Mouse (Mus musculus) midbrain, embryonic 16.5 days (tissue): ENCODE data around the gene Dpy19l1. TPM values are rescaled to one million over a fixed set of nuclear protein-coding genes. Genes with fewer than 3 reads are reported as not detected.

Source experiments
- ATAC-seq: fragments of 200-750 bp; cut with Nextera tagmentation; 2 replicates; pipeline ENCODE4 v1.8.0; 2017; ENCODE audit warnings: moderate TSS enrichment
- H3K27ac ChIP-seq: fragments of 300-500 bp; sonication (generic); 2 replicates; pipeline ENCODE4 v1.5.1; 2014; ENCODE audit warnings: mild to moderate bottlenecking, low read length, mixed read lengths
- H3K27me3 ChIP-seq: fragments of 300-500 bp; sonication (generic); 2 replicates; pipeline ENCODE4 v1.6.1; 2014; ENCODE audit warnings: low read depth, low read length, mixed read lengths; ENCODE audit not compliant: control insufficient read depth, insufficient read depth
- H3K36me3 ChIP-seq: fragments of 300-500 bp; sonication (generic); 2 replicates; pipeline ENCODE4 v1.6.1; 2014; ENCODE audit warnings: mild to moderate bottlenecking, low read length, moderate library complexity, mixed read lengths; ENCODE audit not compliant: control insufficient read depth, insufficient read depth
- H3K4me1 ChIP-seq: fragments of 300-500 bp; sonication (generic); 2 replicates; pipeline ENCODE4 v1.6.1; 2014; ENCODE audit warnings: mild to moderate bottlenecking, low read length, mixed read lengths; ENCODE audit not compliant: control insufficient read depth, insufficient read depth
- H3K4me2 ChIP-seq: fragments of 300-500 bp; sonication (generic); 2 replicates; pipeline ENCODE4 v1.6.1; 2014; ENCODE audit warnings: mild to moderate bottlenecking, low read length, mixed read lengths
- H3K4me3 ChIP-seq: fragments of 300-500 bp; sonication (generic); 2 replicates; pipeline ENCODE4 v1.5.1; 2014; ENCODE audit warnings: low read depth, mild to moderate bottlenecking, low read length, moderate library complexity, mixed read lengths
- H3K9ac ChIP-seq: fragments of 300-500 bp; sonication (generic); 2 replicates; pipeline ENCODE4 v1.6.1; 2014; ENCODE audit warnings: low read depth, low read length, mixed read lengths
- H3K9me3 ChIP-seq: fragments of 300-500 bp; sonication (generic); replicated peaks from 2 replicates; pipeline ENCODE4 v1.6.1; 2014; ENCODE audit warnings: mild to moderate bottlenecking, low read length, mixed read lengths; ENCODE audit not compliant: control insufficient read depth, poor library complexity, severe bottlenecking
- WGBS: fragments of 180-500 bp; shearing (Covaris S2); extraction: QIAGEN DNeasy Blood & Tissue Kit; methylation state at CpG from one replicate; pipeline ENCODE4 v1.1.7; 2014; 5-methylcytosine and 5-hydroxymethylcytosine counted together
- polyA plus RNA-seq: library from polyadenylated mRNA; unstranded; fragments of >200 nt; fragmentation: Nextera tagmentation; extraction: Ambion mirVana; gene quantifications from 2 replicates; pipeline ENCODE4 v1.2.1, GENCODE M21; 2015

Gene Dpy19l1
- polyA plus RNA-seq, 1 experiment from 2014 or later: 7.6 TPM

GRCm38 (mm10) chr9:24450976-24451375, 52.0 kb downstream of the Dpy19l1 start:
- no peaks in the 10 kb centered on the region for H3K27me3 ChIP-seq
- H3K4me1 ChIP-seq: no peaks in the 10 kb centered on the region
- no peak overlapping the region for H3K4me2 ChIP-seq
- no peaks in the 10 kb centered on the region for H3K9me3 ChIP-seq
- no peak for ATAC-seq
- H3K4me3 ChIP-seq: no peak overlapping the region
- H3K9ac ChIP-seq: no peak overlapping the region
- H3K27ac ChIP-seq: no peak overlapping the region
- H3K36me3 ChIP-seq: no peaks in the 10 kb centered on the region
- 89% methylated on average over 3 of the region's 3 CpGs for WGBS

- WGBS: 81% methylated on average over 7 of the region's 7 CpGs
- Histone ChIP-seq H3K4me1 (no peaks in the 10 kb centered on the region), H3K9me3 (no peaks in the 10 kb centered on the region), H3K9ac (no peak overlapping the region), H3K27ac (no peak overlapping the region), H3K4me3 (no peak overlapping the region), H3K4me2 (no peak overlapping the region), H3K36me3 (no peaks in the 10 kb centered on the region), H3K27me3 (no peaks in the 10 kb centered on the region)
- ATAC-seq: no peak
Observed at GRCm38 (mm10) chr9:24450524-24450923, 52.4 kb downstream of the Dpy19l1 start.

GRCm38 (mm10) chr9:24434901-24435300, 68.0 kb downstream of the Dpy19l1 start:
- no peaks in the 10 kb centered on the region for H3K9me3 ChIP-seq
- 67% methylated on average over 2 of the region's 2 CpGs for WGBS

GRCm38 (mm10) chr9:24429721-24430120, 73.2 kb downstream of the Dpy19l1 start:
- Histone ChIP-seq H3K27ac (no peak overlapping the region), H3K27me3 (no peaks in the 10 kb centered on the region), H3K9ac (no peak overlapping the region), H3K4me3 (no peak overlapping the region), H3K9me3 (no peaks in the 10 kb centered on the region), H3K4me1 (no peaks in the 10 kb centered on the region), H3K4me2 (no peak overlapping the region), H3K36me3 (no peaks in the 10 kb centered on the region)
- no peak for ATAC-seq

More at GRCm38 (mm10) chr9:24434901-24435300, 68.0 kb downstream of the Dpy19l1 start:
- 0 out of 2 replicates have a peak, but pooled peaks cover under 1% of the 10 kb centered on the region for H3K36me3 ChIP-seq
- no peak overlapping the region for H3K27ac ChIP-seq
- H3K4me3 ChIP-seq: no peak overlapping the region
- H3K27me3 ChIP-seq: no peaks in the 10 kb centered on the region
- no peak overlapping the region for H3K9ac ChIP-seq
- H3K4me1 ChIP-seq: no peaks in the 10 kb centered on the region
- no peak overlapping the region for H3K4me2 ChIP-seq
- ATAC-seq: no peak

- no peak for ATAC-seq
- no peaks in the 10 kb centered on the region for H3K36me3 ChIP-seq
- H3K4me1 ChIP-seq: no peaks in the 10 kb centered on the region
- WGBS: 100% methylated on average over 1 of the region's 1 CpGs
- H3K9ac ChIP-seq: no peak overlapping the region
- no peak overlapping the region for H3K27ac ChIP-seq
- no peaks in the 10 kb centered on the region for H3K27me3 ChIP-seq
- H3K4me3 ChIP-seq: no peak overlapping the region
- no peak overlapping the region for H3K4me2 ChIP-seq
- H3K9me3 ChIP-seq: no peaks in the 10 kb centered on the region
Observed at GRCm38 (mm10) chr9:24425679-24426078, 77.3 kb downstream of the Dpy19l1 start.

GRCm38 (mm10) chr9:24423241-24423640, 79.7 kb downstream of the Dpy19l1 start:
- H3K9me3 ChIP-seq: no peaks in the 10 kb centered on the region
- no peak overlapping the region for H3K4me2 ChIP-seq
- no peak overlapping the region for H3K27ac ChIP-seq
- ATAC-seq: no peak
- H3K4me3 ChIP-seq: no peak overlapping the region
- H3K9ac ChIP-seq: no peak overlapping the region
- H3K27me3 ChIP-seq: no peaks in the 10 kb centered on the region
- 94% methylated on average over 8 of the region's 8 CpGs for WGBS
- H3K36me3 ChIP-seq: 0 out of 2 replicates have a peak, but pooled peaks cover 3% of the 10 kb centered on the region
- H3K4me1 ChIP-seq: no peaks in the 10 kb centered on the region

- Histone ChIP-seq H3K36me3 (0 out of 2 replicates have a peak, but pooled peaks cover 3% of the 10 kb centered on the region), H3K4me3 (no peak overlapping the region), H3K9me3 (no peaks in the 10 kb centered on the region), H3K27ac (no peak overlapping the region), H3K4me1 (no peaks in the 10 kb centered on the region), H3K4me2 (no peak overlapping the region), H3K9ac (no peak overlapping the region), H3K27me3 (no peaks in the 10 kb centered on the region)
- no peak for ATAC-seq
- 57% methylated on average over 1 of the region's 1 CpGs for WGBS
Observed at GRCm38 (mm10) chr9:24421888-24422287, 81.1 kb downstream of the Dpy19l1 start.

- no peak overlapping the region for H3K4me2 ChIP-seq
- H3K4me3 ChIP-seq: no peak overlapping the region
- H3K9me3 ChIP-seq: no peaks in the 10 kb centered on the region
- H3K9ac ChIP-seq: no peak overlapping the region
- 80% methylated on average over 3 of the region's 3 CpGs for WGBS
- no peak for ATAC-seq
- H3K27ac ChIP-seq: no peak overlapping the region
- no peaks in the 10 kb centered on the region for H3K27me3 ChIP-seq
- H3K36me3 ChIP-seq: 0 out of 2 replicates have a peak, but pooled peaks cover 3% of the 10 kb centered on the region
- no peaks in the 10 kb centered on the region for H3K4me1 ChIP-seq
Observed at GRCm38 (mm10) chr9:24421221-24421620, 81.7 kb downstream of the Dpy19l1 start.

- Histone ChIP-seq H3K9me3 (no peaks in the 10 kb centered on the region), H3K4me2 (no peak overlapping the region), H3K9ac (no peak overlapping the region), H3K4me3 (no peak overlapping the region), H3K27ac (no peak overlapping the region), H3K4me1 (no peaks in the 10 kb centered on the region), H3K36me3 (0 out of 2 replicates have a peak, but pooled peaks cover 3% of the 10 kb centered on the region), H3K27me3 (no peaks in the 10 kb centered on the region)
- no peak for ATAC-seq
- WGBS: 97% methylated on average over 4 of the region's 4 CpGs
Observed at GRCm38 (mm10) chr9:24420144-24420543, 82.8 kb downstream of the Dpy19l1 start.
